9 mouse cellular contexts compared by ENCODE assay signal in the genomic region with DNA sequence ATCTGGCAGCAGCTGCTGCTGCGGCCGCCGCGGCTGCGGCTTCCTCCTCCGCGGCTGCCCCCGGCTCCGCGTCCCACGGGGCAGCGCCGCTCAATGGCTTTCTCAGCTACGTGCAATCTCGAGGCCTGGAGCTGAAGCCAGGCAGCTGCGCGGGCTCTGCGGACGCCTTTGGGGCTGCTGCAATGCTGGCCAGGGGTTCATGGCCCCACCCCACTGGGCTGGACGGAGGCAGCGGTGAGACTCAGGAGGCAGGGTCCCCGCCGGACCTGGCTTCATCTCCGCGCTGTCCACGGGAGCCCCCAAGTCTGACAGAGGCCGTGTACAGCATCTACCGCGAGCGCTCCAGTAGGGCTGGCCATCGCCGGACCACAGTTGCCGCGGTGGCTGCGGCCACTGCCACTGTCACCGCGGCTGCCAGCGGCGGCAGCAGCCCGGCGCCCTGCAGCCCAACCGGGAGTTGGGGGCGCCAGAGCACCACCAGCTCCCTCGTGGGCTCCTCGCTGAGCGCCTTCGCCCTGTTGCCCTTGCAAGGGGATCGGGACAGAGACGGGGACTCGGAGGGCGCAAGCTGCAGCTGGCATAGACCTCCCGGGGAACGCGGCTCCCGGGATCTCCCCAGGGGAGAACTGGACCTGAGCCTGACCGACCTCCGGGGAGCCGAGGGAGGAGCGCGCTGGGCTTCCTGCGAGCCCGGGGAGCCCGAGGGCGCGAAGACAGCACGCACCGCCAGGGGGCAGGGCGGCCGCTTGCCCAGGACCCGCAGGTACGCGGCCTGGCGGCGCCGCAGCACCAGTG. TPM values are rescaled to one million over a fixed set of nuclear protein-coding genes. Genes with fewer than 3 reads are reported as not detected.
DNase-seq lines count a peak whose midpoint lies in the region; ATAC-seq lines count a peak whose summit lies in the region.
"Had no signal": no experiment of that assay in that cellular context is flagged by ENCODE, and none has a peak within 500 bp of the region (broad histone marks: within the 10 kb centered on the region; RNA-seq: fewer than 3 reads in every experiment).

No protein-coding gene starts in this region.

- peaks cover 37% of the 10 kb centered on the region for H3K27me3 ChIP-seq in intestine, embryonic 14.5 days (replicated peaks; ENCODE audit: control insufficient read depth, insufficient read depth, low read length)
- H3K27me3 ChIP-seq in midbrain, embryonic 11.5 days (ENCODE audit: control insufficient read depth, insufficient read depth, low read length), result peaks cover 33% of the 10 kb centered on the region
- peaks cover 36% of the 10 kb centered on the region for H3K27me3 ChIP-seq in stomach, embryonic 14.5 days (ENCODE audit: control insufficient read depth, insufficient read depth, low read length)

- peak; percentile 79 for ATAC-seq in intestine, embryonic 14.5 days (replicated peaks; ENCODE audit: low FRiP score, low TSS enrichment, low read depth)
- peak; percentile 72 for ATAC-seq in midbrain, embryonic 11.5 days (ENCODE audit: low FRiP score)
- peak; percentile 70; the same call in 1 of the 2 replicates for ATAC-seq in stomach, embryonic 14.5 days (ENCODE audit: insufficient number of reproducible peaks, insufficient read depth, low FRiP score, low read depth)

- peak overlapping the region; percentile 99 for H3K4me2 ChIP-seq in intestine, embryonic 14.5 days (ENCODE audit: low read length)
- peak overlapping the region; percentile 92 for H3K4me2 ChIP-seq in midbrain, embryonic 11.5 days
- peak overlapping the region; percentile 97 for H3K4me2 ChIP-seq in stomach, embryonic 14.5 days (replicated peaks; ENCODE audit: low read depth, low read length)

- peaks cover 19% of the 10 kb centered on the region for H3K4me1 ChIP-seq in intestine, embryonic 14.5 days (replicated peaks; ENCODE audit: control insufficient read depth, insufficient read depth, low read length)
- peaks cover 13% of the 10 kb centered on the region for H3K4me1 ChIP-seq in midbrain, embryonic 11.5 days (ENCODE audit: control insufficient read depth, insufficient read depth, low read length)
- peaks cover 12% of the 10 kb centered on the region; the same call in 1 of the 2 replicates for H3K4me1 ChIP-seq in stomach, embryonic 14.5 days (ENCODE audit: control insufficient read depth, insufficient read depth, low read length)

- H3K9me3 ChIP-seq in intestine, embryonic 14.5 days (ENCODE audit: control insufficient read depth, low read length), result no peaks in the 10 kb centered on the region
- H3K9me3 ChIP-seq in midbrain, embryonic 11.5 days (ENCODE audit: control insufficient read depth, low read length), result no peaks in the 10 kb centered on the region
- H3K9me3 ChIP-seq in stomach, embryonic 14.5 days (ENCODE audit: control insufficient read depth, low read depth, low read length), result no peaks in the 10 kb centered on the region

- DNase-seq in adrenal gland, postnatal 10 days, result peak; percentile 84
- peak; percentile 73 for DNase-seq in embryo, embryonic 10 days (ENCODE audit: low spot score)
- DNase-seq in gastrocnemius, postnatal 10 days, result peak; percentile 62
- peak; percentile 89 for DNase-seq in intestine, embryonic 14.5 days (ENCODE audit: low spot score)
- peak; percentile 64 for DNase-seq in left cerebral cortex, postnatal 4 days
- peak; percentile 97 for DNase-seq in midbrain, embryonic 11.5 days (ENCODE audit: low spot score, missing footprints)
- no peak for DNase-seq in thymus, postnatal 0 days (ENCODE audit: low spot score)

- intact Hi-C loops in left cerebral cortex, postnatal 4 days (cut with DNase I), result no loop called here

- H3K27ac ChIP-seq in intestine, embryonic 14.5 days (ENCODE audit: low read depth), result no peak overlapping the region
- no peak overlapping the region for H3K27ac ChIP-seq in midbrain, embryonic 11.5 days (ENCODE audit: low read depth, low read length)
- H3K27ac ChIP-seq in stomach, embryonic 14.5 days (ENCODE audit: low read length), result no peak overlapping the region

- under 1% methylated on average over 66 of the region's 75 CpGs for WGBS in intestine, embryonic 14.5 days
- WGBS in midbrain, embryonic 11.5 days, result under 1% methylated on average over 75 of the region's 75 CpGs
- whole genome bisulfite sequencing in stomach, embryonic 14.5 days, result under 1% methylated on average over 73 of the region's 75 CpGs

- H3K9ac ChIP-seq in intestine, embryonic 14.5 days (ENCODE audit: low read length), result peak overlapping the region; percentile 48
- peak overlapping the region; percentile 67 for H3K9ac ChIP-seq in midbrain, embryonic 11.5 days (ENCODE audit: low read length)
- H3K9ac ChIP-seq in stomach, embryonic 14.5 days (replicated peaks; ENCODE audit: low read depth, low read length), result peak overlapping the region; percentile 30; the same call in 1 of the 2 replicates

- no peaks in the 10 kb centered on the region for H3K36me3 ChIP-seq in intestine, embryonic 14.5 days (ENCODE audit: control insufficient read depth, insufficient read depth, low read length)
- no peaks in the 10 kb centered on the region for H3K36me3 ChIP-seq in midbrain, embryonic 11.5 days (ENCODE audit: control insufficient read depth, insufficient read depth, low read length)
- no peaks in the 10 kb centered on the region for H3K36me3 ChIP-seq in stomach, embryonic 14.5 days (ENCODE audit: control insufficient read depth, insufficient read depth, low read length)

- H3K4me3 ChIP-seq in intestine, embryonic 14.5 days (ENCODE audit: low read depth, low read length), result peak overlapping the region; percentile 56
- peak overlapping the region; percentile 52 for H3K4me3 ChIP-seq in midbrain, embryonic 11.5 days (ENCODE audit: low read depth, low read length)
- peak overlapping the region; percentile 50 for H3K4me3 ChIP-seq in stomach, embryonic 14.5 days (ENCODE audit: low read depth, low read length)
- H3K4me3 ChIP-seq: myocyte had no signal

RNA-seq across cellular contexts. Expression of gene Tmem200c, which starts 14.9 kb away (rescaled TPM):
- under 1 TPM; 0.78 to 0.94 TPM for total RNA-seq in adrenal gland, postnatal 10 days (2021)
- total RNA-seq in gastrocnemius, postnatal 10 days (2021), result 1 to 10 TPM in 1 of 2 experiments, under 1 TPM in 1; 0.42 to 1.2 TPM
- polyA plus RNA-seq in intestine, embryonic 14.5 days (2014; fragmentation: Nextera tagmentation; extraction: Ambion mirVana), result 0.53 and 0.56 TPM in 2 replicates
- total RNA-seq in left cerebral cortex, postnatal 4 days (2021), result 10 to 100 TPM; 16.6 to 20.1 TPM
- 1.4 and 2.8 TPM in 2 replicates for polyA plus RNA-seq in midbrain, embryonic 11.5 days (2014; fragmentation: Nextera tagmentation; extraction: Ambion mirVana)
- polyA plus RNA-seq in stomach, embryonic 14.5 days (2014; fragmentation: Nextera tagmentation; extraction: Ambion mirVana), result 0.46 and 0.67 TPM in 2 replicates
- polyA plus RNA-seq in thymus, postnatal 0 days (2015; fragmentation: Nextera tagmentation; extraction: Ambion mirVana), result not detected in 2 replicates
